Mouse (Mus musculus): ENCODE measurements around the gene Mdga1.

Gene Mdga1

GRCm38 (mm10) chr17:29886655-29887251 lies 83.1 kb downstream of the Mdga1 start:
- DNase-seq (ENCODE audit: low spot score in 2 of 2): no peak

GRCm38 (mm10) chr17:29886061-29886460 lies 83.8 kb downstream of the Mdga1 start:
- DNase-seq (ENCODE audit: low spot score in 2 of 2): no peak

- no peak for DNase-seq (ENCODE audit: low spot score in 2 of 2)
Measured at GRCm38 (mm10) chr17:29884596-29884995, 85.3 kb downstream of the Mdga1 start.

- DNase-seq (ENCODE audit: low spot score in 2 of 2): no peak
Measured at GRCm38 (mm10) chr17:29883351-29883750, 86.5 kb downstream of the Mdga1 start.

GRCm38 (mm10) chr17:29882885-29883284 lies 87.0 kb downstream of the Mdga1 start:
- DNase-seq (ENCODE audit: low spot score in 2 of 2): peak; percentile 29 to 64

- DNase-seq (ENCODE audit: low spot score in 2 of 2): no peak
Measured at GRCm38 (mm10) chr17:29880251-29880650, 89.6 kb downstream of the Mdga1 start.

- DNase-seq (ENCODE audit: low spot score in 2 of 2): no peak
Measured at GRCm38 (mm10) chr17:29878990-29879389, 90.9 kb downstream of the Mdga1 start.

- DNase-seq (ENCODE audit: low spot score in 2 of 2): no peak
Measured at GRCm38 (mm10) chr17:29874082-29874679, 95.7 kb downstream of the Mdga1 start.

GRCm38 (mm10) chr17:29873580-29874015 lies 96.3 kb downstream of the Mdga1 start:
- DNase-seq (ENCODE audit: low spot score in 2 of 2): no peak

GRCm38 (mm10) chr17:29870316-29870715 lies 99.6 kb downstream of the Mdga1 start:
- no peak for DNase-seq (ENCODE audit: low spot score in 2 of 2)

GRCm38 (mm10) chr17:29865914-29866313 lies 104.0 kb downstream of the Mdga1 start:
- DNase-seq (ENCODE audit: low spot score in 2 of 2): no peak

GRCm38 (mm10) chr17:29864440-29864839 lies 105.4 kb downstream of the Mdga1 start:
- no peak for DNase-seq (ENCODE audit: low spot score in 2 of 2)

- DNase-seq (ENCODE audit: low spot score in 2 of 2): no peak
Measured at GRCm38 (mm10) chr17:29859788-29860283, 110.1 kb downstream of the Mdga1 start.

GRCm38 (mm10) chr17:29858764-29859163 lies 111.1 kb downstream of the Mdga1 start:
- no peak for DNase-seq (ENCODE audit: low spot score in 2 of 2)

- no peak for DNase-seq (ENCODE audit: low spot score in 2 of 2)
Measured at GRCm38 (mm10) chr17:29855702-29856580, 113.9 kb downstream of the Mdga1 start.

GRCm38 (mm10) chr17:29854835-29855234 lies 115.1 kb downstream of the Mdga1 start:
- no peak for DNase-seq (ENCODE audit: low spot score in 2 of 2)

- DNase-seq (ENCODE audit: low spot score in 2 of 2): no peak
Measured at GRCm38 (mm10) chr17:29854388-29854787, 115.5 kb downstream of the Mdga1 start.

- no peak for DNase-seq (ENCODE audit: low spot score in 2 of 2)
Measured at GRCm38 (mm10) chr17:29852846-29853486, 116.9 kb downstream of the Mdga1 start.

- DNase-seq (ENCODE audit: low spot score in 2 of 2): no peak
Measured at GRCm38 (mm10) chr17:29849436-29849797, 120.5 kb downstream of the Mdga1 start.

- peak; percentile 56 to 62 for DNase-seq (ENCODE audit: low spot score in 2 of 2)
Measured at GRCm38 (mm10) chr17:29848793-29849435, 121.0 kb downstream of the Mdga1 start.

GRCm38 (mm10) chr17:29847291-29847690 lies 122.6 kb downstream of the Mdga1 start:
- DNase-seq (ENCODE audit: low spot score in 2 of 2): no peak
